Mouse (Mus musculus) ES-E14 (cell line): Measurements from ENCODE around the gene Atl1.

Experiments used
- MAFK ChIP-seq: IDR thresholded peaks from 2 replicates; pipeline ENCODE4 v1.6.1; 2014; ENCODE audit warnings: mild to moderate bottlenecking, low read depth, low read length, inconsistent platforms; ENCODE audit not compliant: insufficient read depth
- ZC3H11A ChIP-seq: IDR thresholded peaks from 2 replicates; pipeline ENCODE4 v1.6.1; 2012; ENCODE audit warnings: low read depth, mild to moderate bottlenecking, inconsistent platforms, low read length, borderline replicate concordance

DNA sequence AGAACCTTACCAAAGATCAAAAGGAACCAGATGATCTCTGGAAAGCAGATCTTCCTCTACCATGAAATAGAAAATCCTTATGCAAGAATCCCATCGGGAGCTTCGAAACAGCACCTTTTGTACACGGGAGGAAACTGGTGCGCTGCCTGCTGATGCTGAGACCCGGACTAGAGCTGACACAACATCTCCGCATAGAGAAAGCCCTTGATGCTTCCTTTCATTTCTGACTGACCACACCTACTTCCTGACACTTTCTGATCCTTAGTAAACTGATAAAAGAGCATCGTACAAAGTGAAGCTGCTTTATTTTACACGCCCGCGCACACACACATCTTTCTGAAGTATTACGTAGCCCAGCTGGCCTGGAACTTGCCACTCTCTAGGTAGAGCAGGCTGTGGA lies 39.0 kb upstream of the Atl1 start:
- TF ChIP-seq MAFK (no peak), ZC3H11A (no peak)
